Mouse (Mus musculus) testis, postnatal 10 days (tissue): ENCODE measurements around the gene Ankrd9.

Source experiments
- DNase-seq: peaks from one replicate; pipeline ENCODE4 v3.0.0; 2021; ENCODE audit warnings: low spot score

Ankrd9 gene

GRCm38 (mm10) chr12:110954351-110954991 is 24.4 kb downstream of the Ankrd9 start:
- DNase-seq: no peak

DNA sequence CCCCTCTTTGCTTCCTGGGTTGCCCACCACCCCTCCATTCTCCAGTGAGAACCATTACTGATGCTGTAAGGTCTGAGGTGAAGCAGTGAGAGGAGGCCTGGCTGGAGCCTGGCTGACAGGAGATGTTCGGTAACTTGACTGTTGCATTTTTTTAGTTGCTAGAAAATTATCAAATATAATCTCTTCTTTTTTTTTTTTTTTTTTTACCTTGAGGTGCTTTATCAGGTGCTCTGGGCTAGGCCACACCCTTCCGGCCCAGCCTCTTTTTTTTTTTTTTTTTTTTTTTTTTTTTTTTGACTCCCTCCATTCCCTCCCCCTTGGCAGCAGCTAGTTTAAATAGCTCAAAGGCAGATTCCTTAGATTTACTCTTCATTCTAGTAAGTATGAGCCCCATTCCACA is 24.9 kb downstream of the Ankrd9 start:
- DNase-seq: no peak

DNA sequence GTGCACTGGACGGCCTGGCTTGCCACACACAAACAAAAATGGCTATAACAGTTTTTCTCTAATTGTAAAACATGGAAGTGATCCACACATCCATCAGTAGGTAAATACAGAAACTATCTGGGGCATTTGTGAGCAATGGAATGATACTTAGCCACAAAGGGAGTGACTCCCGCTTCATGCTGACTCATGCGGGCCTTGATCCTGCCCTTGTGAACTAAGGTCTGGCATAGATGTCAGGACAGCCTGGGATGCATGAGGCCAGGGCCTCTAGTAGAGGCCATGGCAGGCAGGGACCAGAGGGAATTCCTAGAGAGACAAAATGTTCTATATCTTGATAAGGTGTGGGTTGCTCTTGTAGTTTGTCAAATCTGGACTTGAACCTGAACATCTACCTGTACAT is 25.4 kb downstream of the Ankrd9 start:
- DNase-seq: no peak

- DNase-seq: no peak
These were observed 26.0 kb downstream of the Ankrd9 start for GRCm38 (mm10) chr12:110952628-110953385.

DNA sequence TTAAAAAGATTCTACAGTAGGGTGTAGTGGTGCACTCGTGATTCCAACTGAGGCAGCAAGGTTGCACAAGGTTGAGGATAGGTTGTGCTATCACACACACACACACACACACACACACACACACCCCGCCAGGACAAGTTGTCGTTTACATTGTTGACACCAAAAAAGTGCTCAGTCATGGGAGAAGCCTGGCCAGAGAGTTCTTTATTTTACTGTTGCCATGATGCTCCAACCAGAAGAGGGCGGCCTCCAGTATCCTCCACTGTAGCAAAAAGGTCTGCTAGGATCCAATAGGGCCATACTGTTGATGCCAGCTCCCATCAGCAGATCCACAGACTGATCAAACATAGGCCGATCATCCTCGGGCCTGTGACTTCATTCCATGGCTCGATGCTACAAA is 27.6 kb downstream of the Ankrd9 start:
- no peak for DNase-seq

DNA sequence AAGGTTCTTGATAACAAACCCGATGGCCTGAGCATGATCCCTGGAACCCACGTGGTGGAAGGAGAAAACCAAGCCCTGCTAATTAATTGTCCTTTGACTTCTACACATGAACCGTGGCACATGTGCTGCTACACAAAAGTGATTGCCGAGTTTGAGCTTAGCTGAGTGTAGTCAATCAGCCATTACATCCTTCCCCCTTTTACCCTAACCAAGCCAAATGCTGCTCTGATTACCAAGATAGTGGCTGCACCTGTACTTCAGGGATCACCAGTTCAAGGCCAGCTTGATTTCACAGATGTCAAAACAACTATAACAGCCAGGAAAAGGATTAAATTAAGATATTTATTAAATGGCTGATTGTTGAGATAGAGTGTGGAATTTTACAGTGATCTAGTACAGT is 28.7 kb downstream of the Ankrd9 start:
- DNase-seq: no peak

DNA sequence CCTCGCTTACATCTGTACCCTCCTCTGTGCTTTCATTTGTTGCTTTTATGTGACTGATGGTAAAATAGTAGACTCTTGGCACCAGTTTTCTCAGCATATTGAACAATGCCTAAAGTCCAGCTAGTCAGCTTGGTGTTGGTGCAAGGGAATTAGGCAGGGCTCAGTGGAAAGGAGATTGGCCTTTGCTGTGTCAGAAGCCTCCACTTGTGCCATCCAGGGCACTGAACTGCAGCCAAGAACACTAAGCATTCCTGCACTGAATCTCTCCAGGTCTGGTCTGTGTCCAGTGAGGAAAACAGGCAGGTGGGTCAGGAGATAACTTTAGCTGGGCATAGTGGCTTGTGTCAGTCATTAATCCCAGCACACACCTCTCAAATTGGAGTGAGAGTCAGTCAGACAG is 29.4 kb downstream of the Ankrd9 start:
- DNase-seq: no peak

GRCm38 (mm10) chr12:110948910-110949201 is 30.0 kb downstream of the Ankrd9 start:
- DNase-seq: no peak

DNA sequence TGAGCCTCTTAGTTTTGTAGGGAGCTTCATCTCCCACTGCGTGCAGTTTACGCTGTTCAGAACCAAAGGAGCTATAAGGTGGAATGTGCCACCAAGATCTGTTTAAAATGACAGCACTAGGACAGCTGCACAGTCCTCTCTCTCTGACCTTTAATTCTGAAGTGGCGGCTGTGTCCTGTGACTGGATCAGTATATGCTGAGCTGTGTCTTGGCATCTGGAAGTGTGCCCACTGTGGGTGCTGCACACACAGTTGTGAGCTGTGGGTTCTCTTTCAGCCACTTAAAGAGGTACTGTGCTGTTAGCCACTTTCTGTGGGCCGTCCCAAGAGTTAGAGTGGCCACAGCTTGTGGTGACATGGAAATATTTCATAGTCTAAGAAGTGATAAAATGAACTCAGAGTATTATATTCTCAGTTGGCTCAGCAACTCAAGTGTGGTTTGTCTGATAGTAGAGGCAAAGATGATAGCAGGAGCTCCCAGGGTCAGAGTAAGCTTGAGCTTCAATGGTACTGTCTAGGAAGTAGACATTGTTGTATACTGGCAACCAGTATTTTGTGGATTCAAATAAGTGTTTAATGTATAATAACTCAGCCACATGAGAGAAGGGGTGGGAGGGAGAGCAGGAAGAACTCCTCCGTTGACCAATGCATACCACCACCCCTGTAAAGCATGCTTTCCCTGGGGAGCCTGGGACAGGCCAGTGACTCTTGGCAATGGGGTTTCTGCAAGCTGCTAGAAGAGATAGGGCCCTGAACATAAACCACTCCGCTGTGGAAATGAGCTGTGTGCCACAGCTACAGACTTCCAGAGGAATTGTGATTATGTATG is 30.5 kb downstream of the Ankrd9 start:
- no peak for DNase-seq

DNA sequence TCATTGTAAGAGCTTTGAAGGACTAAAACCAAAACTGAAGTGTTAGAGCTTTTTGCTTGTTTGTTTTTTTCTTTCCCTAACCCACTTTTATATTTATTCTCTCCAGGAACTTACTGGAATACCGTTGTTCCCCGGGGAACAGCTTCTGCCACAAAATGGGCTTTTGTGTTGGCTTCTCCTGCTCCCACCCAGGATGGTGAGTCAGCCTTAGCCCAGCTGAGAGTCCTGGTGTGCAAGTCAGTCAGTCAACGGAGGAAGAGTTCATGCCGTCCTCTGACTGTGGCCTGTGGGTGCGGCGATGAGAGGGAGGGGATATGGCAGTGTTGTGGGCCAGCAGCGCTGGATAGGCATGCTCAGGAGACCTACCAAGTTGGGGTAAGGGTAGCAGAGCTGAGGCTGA is 32.6 kb downstream of the Ankrd9 start:
- no peak for DNase-seq

- DNase-seq: no peak
These were observed 38.0 kb downstream of the Ankrd9 start for GRCm38 (mm10) chr12:110940869-110941268.

- no peak for DNase-seq
These were observed 39.5 kb downstream of the Ankrd9 start for GRCm38 (mm10) chr12:110939385-110939784.

GRCm38 (mm10) chr12:110937496-110937895 is 41.3 kb downstream of the Ankrd9 start:
- DNase-seq: peak; percentile 45

DNA sequence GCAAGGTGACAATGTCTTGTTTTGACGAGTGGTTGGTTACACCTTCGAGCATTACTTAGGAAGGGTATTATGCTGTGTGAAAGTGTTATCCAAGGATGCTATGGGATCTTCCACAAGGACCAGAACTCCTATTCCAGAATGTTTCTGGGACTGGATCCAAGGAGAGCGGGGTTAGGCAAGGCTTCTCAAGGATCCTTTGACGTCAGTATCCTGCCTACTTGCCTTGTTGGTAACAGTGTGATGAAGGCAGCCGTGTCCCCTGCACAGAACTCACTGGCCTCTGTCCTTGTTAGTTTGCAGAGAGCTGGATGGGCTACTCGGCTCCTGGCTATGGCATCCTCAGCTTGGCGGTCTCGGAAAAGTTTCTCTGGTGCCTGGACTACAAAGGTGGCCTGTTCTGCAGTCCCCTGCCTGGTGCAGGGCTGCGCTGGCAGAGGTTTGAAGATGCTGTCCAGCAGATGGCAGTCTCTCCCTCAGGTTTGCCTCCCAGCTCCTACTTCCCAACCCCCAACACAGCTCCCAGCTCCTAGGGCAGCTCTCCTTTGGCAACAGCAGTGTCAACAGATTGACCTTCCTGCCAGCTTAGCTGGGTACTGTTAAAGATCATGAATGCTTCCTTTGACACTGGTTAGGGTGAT is 42.7 kb downstream of the Ankrd9 start:
- DNase-seq: peak; percentile 88

DNA sequence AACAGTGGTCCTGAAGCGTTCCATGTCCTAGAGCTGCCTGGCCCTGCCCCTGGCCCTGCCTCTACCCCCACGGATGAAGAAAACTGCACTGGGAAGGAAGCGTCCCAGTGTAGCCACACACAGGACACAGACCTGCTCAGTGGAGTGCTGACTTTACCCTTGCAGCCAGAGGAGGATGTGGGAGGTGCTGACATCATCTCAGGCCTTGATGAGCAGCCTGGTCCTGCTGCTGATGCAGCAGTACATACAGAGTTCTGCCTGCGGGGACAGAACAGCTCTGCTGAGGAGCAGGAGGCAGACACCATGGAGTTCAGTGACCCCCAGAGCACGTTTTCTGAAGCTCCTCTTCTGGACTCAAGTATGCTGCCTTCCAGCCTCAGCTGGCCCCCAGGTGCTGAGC is 46.0 kb downstream of the Ankrd9 start:
- no peak for DNase-seq
